Mouse (Mus musculus): ENCODE results near the gene Zbtb7b.

DNA sequence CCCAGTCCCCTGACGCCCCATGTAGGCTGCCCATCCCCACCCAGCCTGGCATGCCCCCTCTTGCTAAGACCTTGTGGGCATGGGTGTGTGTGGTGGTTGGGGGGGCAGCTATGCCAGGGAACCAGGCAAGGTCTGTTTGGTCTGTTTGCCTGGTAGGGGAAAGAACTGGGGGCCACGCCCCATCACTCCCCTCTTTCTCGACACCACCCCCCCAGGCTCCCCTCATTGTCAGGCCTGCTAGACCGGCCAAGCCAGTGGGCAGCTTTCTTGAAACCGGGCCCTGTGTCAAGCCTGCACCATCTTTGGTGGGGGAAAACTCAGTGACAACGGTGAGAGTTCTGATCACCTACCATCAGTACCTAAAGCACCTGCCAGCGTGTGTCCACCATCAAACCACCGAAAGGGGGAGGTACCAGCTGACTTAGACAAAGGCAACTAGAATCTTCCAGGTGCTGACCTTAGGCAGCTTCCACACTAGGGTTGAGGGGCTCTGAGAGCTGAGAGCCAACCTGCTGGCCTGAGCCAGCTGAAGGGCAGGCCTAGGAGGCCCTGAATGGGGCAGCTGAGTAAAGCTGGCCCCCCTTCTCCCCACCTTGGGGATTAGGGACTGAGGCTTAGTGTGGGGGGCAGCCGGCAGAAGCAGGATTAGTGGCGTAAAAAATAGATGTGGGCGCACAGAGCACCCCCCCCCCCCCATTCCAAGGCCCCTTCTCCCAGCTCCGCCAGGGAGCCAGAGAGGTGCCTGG lies 10.1 kb downstream of the Zbtb7b start:
- TF ChIP-seq CTCF (IDR thresholded peaks at IDR 0.05; ENCODE audit: borderline replicate concordance, control insufficient read depth, extremely low read depth, insufficient read depth, low read length, poor library complexity) = no peak
- no peak for TF ChIP-seq POLR2A (IDR thresholded peaks at IDR 0.05; ENCODE audit: control insufficient read depth, extremely low read depth, insufficient read depth, low read length, poor library complexity)

All from thymus, adult 2 months (tissue).